Mouse (Mus musculus) lung, adult 2 months (tissue): ENCODE measurements at regions not wholly inside any gene's neighbourhood (a gene's known extent, or its start where the extent isn't known, plus 50 kb on each side); places are given as distances from the start of the nearest gene placed in this dataset.

Source experiments
- CTCF ChIP-seq: fragments of 200-500 bp; IDR thresholded peaks from 2 replicates; pipeline ENCODE4 v1.5.1; 2011; ENCODE audit warnings: mild to moderate bottlenecking, low read length, control low read depth; ENCODE audit not compliant: insufficient read depth
- POLR2A ChIP-seq: fragments of 200-500 bp; IDR thresholded peaks from 2 replicates; pipeline ENCODE4 v1.6.1; 2011; ENCODE audit warnings: low read depth, mild to moderate bottlenecking, control low read depth, low read length, borderline replicate concordance; ENCODE audit errors: extremely low read depth

DNA sequence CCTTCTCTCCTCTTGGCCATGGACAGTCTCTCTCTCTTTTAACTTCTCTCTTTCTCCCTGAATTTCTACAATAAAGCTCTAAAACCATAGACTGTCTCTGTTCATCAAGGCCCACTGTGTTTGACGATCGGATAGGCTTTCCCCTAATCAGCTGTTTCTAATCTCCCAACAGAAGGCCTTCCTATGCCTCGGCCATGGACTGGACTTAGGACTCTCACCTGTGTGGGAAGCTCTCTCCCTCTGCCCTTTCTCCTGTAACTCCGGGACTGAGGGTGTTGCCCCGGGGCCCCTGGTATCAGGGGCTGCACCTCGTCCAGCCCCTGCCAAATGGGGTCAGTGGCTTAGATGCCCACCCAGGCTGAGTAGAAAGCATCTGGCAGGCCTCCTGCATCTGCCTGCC lies 713.0 kb downstream of the Rapgef2 start:
- TF ChIP-seq POLR2A (no peak), CTCF (no peak)
